Mouse (Mus musculus) embryonic fibroblast, embryonic 13.5 days (primary cell): ENCODE measurements around the gene Fam189a1.

Source experiments
- CTCF ChIP-seq: IDR thresholded peaks from 2 replicates; pipeline ENCODE4 v1.5.1; 2011; ENCODE audit warnings: mild to moderate bottlenecking, control low read depth, low read length, moderate library complexity, borderline replicate concordance; ENCODE audit not compliant: insufficient read depth
- POLR2A ChIP-seq: IDR thresholded peaks from 2 replicates; pipeline ENCODE4 v1.6.1; 2011; ENCODE audit warnings: low read depth, mild to moderate bottlenecking, control low read depth, low read length, moderate library complexity

DNA sequence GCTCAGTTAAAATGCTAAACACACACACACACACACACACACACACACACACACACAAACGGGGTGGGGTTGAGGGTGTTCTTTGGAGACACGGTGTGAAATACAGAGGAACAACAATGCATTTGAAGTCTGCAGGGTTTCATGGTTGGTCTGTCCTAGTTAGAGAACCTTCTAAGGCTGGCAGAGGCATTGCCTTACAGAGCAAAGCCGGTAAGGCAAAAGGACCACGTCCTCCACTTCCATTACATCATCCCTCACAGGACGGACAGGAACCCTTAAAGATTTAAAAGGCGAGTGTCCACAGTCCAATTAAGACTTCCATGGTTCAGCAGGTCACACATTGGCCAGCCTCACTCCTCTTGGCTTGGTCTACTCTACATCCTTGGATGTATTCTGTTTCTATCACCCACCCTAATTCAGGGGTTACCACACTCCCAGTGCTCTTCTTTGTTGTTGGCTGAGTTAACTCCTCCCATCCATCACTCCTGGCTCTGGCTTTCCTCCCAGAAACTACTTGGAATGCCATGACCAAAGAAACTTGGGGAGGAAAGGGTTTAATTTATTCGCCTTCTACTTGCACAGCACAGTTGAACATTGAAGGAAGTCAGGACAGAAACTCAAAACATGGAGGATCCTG, 96.1 kb downstream of the Fam189a1 start:
- TF ChIP-seq CTCF (no peak), POLR2A (no peak)
